Mouse (Mus musculus) heart, embryonic 11.5 days (tissue): Measurements from ENCODE around the gene Dlg2. TPM values are rescaled to one million over a fixed set of nuclear protein-coding genes. Genes with fewer than 3 reads are reported as not detected.
A peak's percentile ranks its signal among the peaks of the same experiment; 100 is the strongest.

Experiments used
- ATAC-seq: fragments of 200-750 bp; cut with Nextera tagmentation; replicated peaks from 2 replicates; pipeline ENCODE4 v1.8.0; 2017; ENCODE audit warnings: moderate library complexity; ENCODE audit not compliant: insufficient number of reproducible peaks, low FRiP score, low TSS enrichment
- H3K27ac ChIP-seq: fragments of 300-500 bp; sonication (generic); 2 replicates; pipeline ENCODE4 v1.5.1; 2014; ENCODE audit warnings: mild to moderate bottlenecking, low read depth, low read length
- H3K27me3 ChIP-seq: fragments of 300-500 bp; sonication (generic); 2 replicates; pipeline ENCODE4 v1.6.1; 2014; ENCODE audit warnings: mild to moderate bottlenecking, low read length, mixed read lengths; ENCODE audit not compliant: control insufficient read depth, insufficient read depth
- H3K36me3 ChIP-seq: fragments of 300-500 bp; sonication (generic); 2 replicates; pipeline ENCODE4 v1.6.1; 2014; ENCODE audit warnings: mild to moderate bottlenecking, low read length, moderate library complexity, mixed read lengths; ENCODE audit not compliant: control insufficient read depth, insufficient read depth
- H3K4me1 ChIP-seq: fragments of 300-500 bp; sonication (generic); 2 replicates; pipeline ENCODE4 v1.6.1; 2014; ENCODE audit warnings: low read length; ENCODE audit not compliant: control insufficient read depth, insufficient read depth
- H3K4me2 ChIP-seq: fragments of 300-500 bp; sonication (generic); 2 replicates; pipeline ENCODE4 v1.6.1; 2014; ENCODE audit warnings: mild to moderate bottlenecking, moderate library complexity
- H3K4me3 ChIP-seq: fragments of 300-500 bp; sonication (generic); 2 replicates; pipeline ENCODE4 v1.5.1; 2014; ENCODE audit warnings: low read depth, low read length
- H3K9ac ChIP-seq: fragments of 300-500 bp; sonication (generic); 2 replicates; pipeline ENCODE4 v1.6.1; 2014; ENCODE audit warnings: mild to moderate bottlenecking, low read depth, low read length, moderate library complexity
- H3K9me3 ChIP-seq: fragments of 300-500 bp; sonication (generic); replicated peaks from 2 replicates; pipeline ENCODE4 v1.6.1; 2016; ENCODE audit warnings: low read length; ENCODE audit not compliant: control insufficient read depth
- WGBS: fragments of 180-500 bp; shearing (Covaris S2); extraction: QIAGEN DNeasy Blood & Tissue Kit; methylation state at CpG from one replicate; pipeline ENCODE4 v1.1.7; 2014; ENCODE audit not compliant: insufficient replicate concordance; 5-methylcytosine and 5-hydroxymethylcytosine counted together
- polyA plus RNA-seq: library from polyadenylated mRNA; unstranded; fragments of >200 nt; fragmentation: Nextera tagmentation; extraction: Ambion mirVana; gene quantifications from 2 replicates; pipeline ENCODE4 v1.2.1, GENCODE M21; 2014

The Dlg2 gene
- polyA plus RNA-seq, 1 experiment from 2014 or later: 8.5 TPM

- ATAC-seq: no peak; the same call in 1 of the 2 replicates
- Histone ChIP-seq H3K36me3 (no peaks in the 10 kb centered on the region), H3K4me1 (peaks cover 8% of the 10 kb centered on the region; the same call in 1 of the 2 replicates), H3K27ac (peak overlapping the region; percentile 66; the same call in 1 of the 2 replicates), H3K27me3 (no peaks in the 10 kb centered on the region), H3K4me3 (peak overlapping the region; percentile 55), H3K9ac (peak overlapping the region; percentile 67), H3K4me2 (peak overlapping the region; percentile 81), H3K9me3 (no peaks in the 10 kb centered on the region)
- 36% methylated on average over 5 of the region's 5 CpGs for WGBS
Measured at GRCm38 (mm10) chr7:92180029-92180428, 1703.6 kb downstream of the Dlg2 start.

- peak overlapping the region; percentile 66 for H3K27ac ChIP-seq
- H3K4me2 ChIP-seq: peak overlapping the region; percentile 81
- peak overlapping the region; percentile 55 for H3K4me3 ChIP-seq
- no peaks in the 10 kb centered on the region for H3K27me3 ChIP-seq
- ATAC-seq: peak; percentile 48
- H3K9ac ChIP-seq: peak overlapping the region; percentile 67
- no peaks in the 10 kb centered on the region for H3K36me3 ChIP-seq
- WGBS: 22% methylated on average over 29 of the region's 29 CpGs
- H3K4me1 ChIP-seq: peaks cover 8% of the 10 kb centered on the region; the same call in 1 of the 2 replicates
- no peaks in the 10 kb centered on the region for H3K9me3 ChIP-seq
Measured at GRCm38 (mm10) chr7:92180591-92181587, 1704.4 kb downstream of the Dlg2 start.

- Histone ChIP-seq H3K9ac (peak overlapping the region; percentile 52), H3K27me3 (no peaks in the 10 kb centered on the region), H3K4me3 (peak overlapping the region; percentile 55), H3K27ac (peak overlapping the region; percentile 16; the same call in 1 of the 2 replicates), H3K9me3 (no peaks in the 10 kb centered on the region), H3K36me3 (no peaks in the 10 kb centered on the region), H3K4me1 (peaks cover 8% of the 10 kb centered on the region; the same call in 1 of the 2 replicates), H3K4me2 (peak overlapping the region; percentile 81)
- ATAC-seq: no peak
- WGBS: 9% methylated on average over 10 of the region's 10 CpGs
Measured at GRCm38 (mm10) chr7:92181959-92182612, 1705.6 kb downstream of the Dlg2 start.

GRCm38 (mm10) chr7:92184371-92185059 is 1708.0 kb downstream of the Dlg2 start:
- no peaks in the 10 kb centered on the region for H3K9me3 ChIP-seq

GRCm38 (mm10) chr7:92186341-92186740 is 1709.9 kb downstream of the Dlg2 start:
- Histone ChIP-seq H3K36me3 (no peaks in the 10 kb centered on the region), H3K27me3 (no peaks in the 10 kb centered on the region), H3K9ac (no peak overlapping the region), H3K4me2 (no peak overlapping the region), H3K4me1 (peaks cover 4% of the 10 kb centered on the region; the same call in 1 of the 2 replicates), H3K27ac (no peak overlapping the region), H3K4me3 (no peak overlapping the region), H3K9me3 (no peaks in the 10 kb centered on the region)
- ATAC-seq: no peak
- 79% methylated on average over 5 of the region's 5 CpGs for WGBS

More at GRCm38 (mm10) chr7:92184371-92185059, 1708.0 kb downstream of the Dlg2 start:
- Histone ChIP-seq H3K4me3 (no peak overlapping the region), H3K9ac (no peak overlapping the region), H3K4me2 (no peak overlapping the region), H3K4me1 (peaks cover 8% of the 10 kb centered on the region; the same call in 1 of the 2 replicates), H3K36me3 (no peaks in the 10 kb centered on the region), H3K27ac (no peak overlapping the region), H3K27me3 (no peaks in the 10 kb centered on the region)
- WGBS: 84% methylated on average over 7 of the region's 7 CpGs
- no peak for ATAC-seq

- H3K36me3 ChIP-seq: no peaks in the 10 kb centered on the region
- no peak overlapping the region for H3K4me3 ChIP-seq
- ATAC-seq: no peak
- 64% methylated on average over 6 of the region's 6 CpGs for WGBS
- H3K27ac ChIP-seq: no peak overlapping the region
- no peak overlapping the region for H3K9ac ChIP-seq
- no peaks in the 10 kb centered on the region for H3K9me3 ChIP-seq
- no peaks in the 10 kb centered on the region for H3K4me1 ChIP-seq
- H3K4me2 ChIP-seq: no peak overlapping the region
- no peaks in the 10 kb centered on the region for H3K27me3 ChIP-seq
Measured at GRCm38 (mm10) chr7:92189149-92189548, 1712.7 kb downstream of the Dlg2 start.

- Histone ChIP-seq H3K9ac (no peak overlapping the region), H3K4me1 (no peaks in the 10 kb centered on the region), H3K36me3 (no peaks in the 10 kb centered on the region), H3K27ac (no peak overlapping the region), H3K4me2 (no peak overlapping the region), H3K4me3 (no peak overlapping the region), H3K9me3 (no peaks in the 10 kb centered on the region), H3K27me3 (no peaks in the 10 kb centered on the region)
- WGBS: 75% methylated on average over 4 of the region's 4 CpGs
- no peak for ATAC-seq
Measured at GRCm38 (mm10) chr7:92196004-92196403, 1719.5 kb downstream of the Dlg2 start.

GRCm38 (mm10) chr7:92197621-92198020 is 1721.1 kb downstream of the Dlg2 start:
- H3K9ac ChIP-seq: no peak overlapping the region
- no peaks in the 10 kb centered on the region for H3K36me3 ChIP-seq
- no peak overlapping the region for H3K4me3 ChIP-seq
- no peaks in the 10 kb centered on the region for H3K4me1 ChIP-seq
- no peak overlapping the region for H3K27ac ChIP-seq
- ATAC-seq: no peak
- H3K9me3 ChIP-seq: no peaks in the 10 kb centered on the region
- H3K4me2 ChIP-seq: no peak overlapping the region
- 39% methylated on average over 3 of the region's 3 CpGs for WGBS
- H3K27me3 ChIP-seq: no peaks in the 10 kb centered on the region
